Mouse (Mus musculus): ENCODE data around the gene Xrcc4.

DNA sequence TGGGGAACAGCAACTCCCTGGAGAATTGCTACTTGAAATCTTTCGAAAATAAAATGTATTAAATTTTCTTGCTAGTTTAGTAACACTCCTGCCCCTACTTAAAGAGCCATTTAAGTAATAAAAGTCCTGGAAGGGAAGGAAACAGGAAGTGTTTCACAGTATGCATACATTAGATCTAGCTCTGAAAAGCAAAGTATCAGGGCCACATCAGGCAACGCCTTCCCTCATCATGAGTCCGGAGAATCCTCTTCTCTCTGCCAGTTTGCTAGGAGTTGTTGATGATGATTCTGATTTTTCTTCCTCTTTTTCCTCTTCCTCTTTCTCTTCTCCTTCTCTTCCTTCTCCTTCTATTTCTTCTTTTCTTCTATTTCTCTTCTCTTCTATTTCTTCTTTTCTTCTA is 250.8 kb downstream of the Xrcc4 start:
- TF ChIP-seq POLR2A (IDR thresholded peaks at IDR 0.05; ENCODE audit: low read depth, low read length) (no peak), CTCF (conservative IDR thresholded peaks at IDR 0.05; ENCODE audit: insufficient read depth, insufficient read length, low read depth, low read length) (no peak)

Data from kidney, adult 2 months (tissue).